Mouse (Mus musculus): ENCODE measurements around the gene Gm37240.

DNA sequence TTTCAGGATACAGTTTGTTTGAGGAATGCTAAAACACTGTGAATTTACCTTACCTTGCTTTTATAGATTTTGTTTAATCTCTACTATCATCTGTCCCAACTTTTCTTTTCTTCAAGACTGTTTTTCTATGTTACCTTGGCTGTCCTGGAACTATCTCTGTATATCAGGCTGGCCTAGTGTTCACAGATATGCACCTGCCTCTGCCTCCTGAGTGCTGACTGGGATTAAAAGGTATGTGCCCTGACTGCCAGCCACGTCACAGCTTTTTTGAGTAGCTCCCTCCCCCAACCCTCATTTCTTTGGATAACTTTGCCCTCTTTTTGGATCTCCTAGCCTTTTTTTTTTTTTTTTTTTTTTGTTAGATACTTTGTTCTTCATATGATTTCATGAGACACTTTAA is 1070.4 kb downstream of the Gm37240 start:
- TF ChIP-seq ZNF384 (IDR thresholded peaks at IDR 0.05; ENCODE audit: low read depth, low read length) (no peak), CHD2 (IDR thresholded peaks at IDR 0.05; ENCODE audit: low read depth, low read length) (no peak)

Data from ES-E14 (cell line).